Mouse (Mus musculus): ENCODE measurements around the gene Myl4.

DNA sequence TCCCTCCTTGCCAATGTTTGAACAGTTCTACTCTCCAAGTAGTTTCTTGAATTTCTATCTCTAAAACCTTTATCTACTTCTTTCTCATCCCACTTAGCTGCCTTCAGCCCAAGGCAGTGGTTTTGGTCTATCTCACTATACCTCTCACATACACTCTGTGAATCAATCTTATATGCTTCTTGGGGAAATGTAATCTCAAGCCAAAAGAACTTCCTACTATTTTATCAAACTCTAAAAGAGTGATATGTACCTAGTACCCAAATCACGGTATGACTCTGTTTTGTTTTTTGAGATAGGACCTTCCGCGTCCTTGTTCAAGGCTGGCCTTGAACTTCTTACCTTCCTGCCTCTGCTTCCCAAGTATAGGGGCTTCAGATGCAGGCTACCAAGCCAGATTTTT, 3.0 kb upstream of the Myl4 start:
- TF ChIP-seq POLR2A (IDR thresholded peaks at IDR 0.05; ENCODE audit: insufficient read depth, low read depth, low read length), result no peak
- no peak for TF ChIP-seq CTCF (IDR thresholded peaks at IDR 0.05)
